Mouse (Mus musculus) neutrophil, adult 59 days (primary cell): Measurements from ENCODE around the gene Acsm1. TPM values are rescaled to one million over a fixed set of nuclear protein-coding genes. Genes with fewer than 3 reads are reported as not detected.

ENCODE experiments used
- total RNA-seq, 2 experiments: library from RNA; stranded (reverse); gene quantifications; 1 replicate in 1 of 2; 2 replicates in 1 of 2; pipeline ENCODE4 v1.2.4; 2023

The Acsm1 gene
- not detected for total RNA-seq

GRCm38 (mm10) chr7:119606664-119607076 lies at the start of gene Acsm1:
Gene Acsm1 (plus strand): TSS chr7:119607026.

GRCm38 (mm10) chr7:119689726-119690125 lies 82.9 kb downstream of the Acsm1 start, which contains the start of gene Acsm4:
Gene Acsm4 (plus strand): TSS chr7:119690026.

Other genes starting within 250 kb of the Acsm1 start
- gene Gp2, start 147.7 kb upstream of the Acsm1 start, total RNA-seq = not detected
- not detected for gene Umod, start 127.7 kb upstream of the Acsm1 start, total RNA-seq
- not detected for gene Acsm5, start 87.6 kb upstream of the Acsm1 start, total RNA-seq
- not detected for gene Pdilt, start 83.5 kb upstream of the Acsm1 start, total RNA-seq
- gene Acsm2, start 52.7 kb upstream of the Acsm1 start, total RNA-seq = not detected
- gene Acsm4, start 83.0 kb downstream of the Acsm1 start, total RNA-seq = not detected
- 10 to 100 TPM; 12.0 to 15.1 TPM for gene Thumpd1, start 113.8 kb downstream of the Acsm1 start, total RNA-seq
- gene Acsm3, start 153.9 kb downstream of the Acsm1 start, total RNA-seq = not detected
- 10 to 100 TPM; 12.6 to 21.6 TPM for gene Rexo5, start 187.0 kb downstream of the Acsm1 start, total RNA-seq
- gene Eri2, start 187.0 kb downstream of the Acsm1 start, total RNA-seq = 1 to 10 TPM; 4.4 to 5.1 TPM